Mouse (Mus musculus) brain, embryonic 14.5 days (tissue): Measurements from ENCODE around the gene Gabra4.

Source experiments
- CTCF ChIP-seq: fragments of 200-500 bp; IDR thresholded peaks from 2 replicates; pipeline ENCODE4 v1.5.1; 2012; ENCODE audit warnings: inconsistent platforms, mild to moderate bottlenecking, moderate library complexity, borderline replicate concordance; ENCODE audit not compliant: insufficient read depth, insufficient read length; ENCODE audit errors: extremely low read depth
- POLR2A ChIP-seq: fragments of 200-500 bp; IDR thresholded peaks from 2 replicates; pipeline ENCODE4 v1.6.1; 2012; ENCODE audit warnings: mild to moderate bottlenecking, inconsistent platforms, borderline replicate concordance; ENCODE audit not compliant: poor library complexity, insufficient read depth, insufficient read length, severe bottlenecking; ENCODE audit errors: extremely low read depth

GRCm38 (mm10) chr5:71616734-71617133, 41.4 kb downstream of the Gabra4 start:
- no peak for TF ChIP-seq POLR2A
- no peak for TF ChIP-seq CTCF
